Mouse (Mus musculus): ENCODE measurements around the gene Pla2g2f.

Gene Pla2g2f

DNA sequence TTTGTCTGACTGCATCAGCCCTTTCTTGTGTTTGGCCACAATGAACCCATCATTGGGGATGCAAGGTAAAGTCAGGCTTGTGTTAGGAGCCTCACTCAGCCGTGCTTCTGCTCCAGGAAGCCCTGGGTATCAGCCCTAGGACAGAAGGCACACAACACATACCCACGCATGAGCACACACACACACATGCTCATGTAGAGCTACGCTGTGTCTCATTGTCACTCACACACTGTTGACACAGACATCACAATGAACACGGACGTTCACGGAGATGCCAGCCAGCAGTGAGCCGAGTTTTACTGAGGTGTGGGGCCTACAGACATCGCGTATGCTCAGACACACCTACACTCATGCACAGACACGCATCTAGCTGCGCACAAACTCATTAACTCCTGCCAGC, 1.4 kb downstream of the Pla2g2f start:
- no peak for DNase-seq

DNA sequence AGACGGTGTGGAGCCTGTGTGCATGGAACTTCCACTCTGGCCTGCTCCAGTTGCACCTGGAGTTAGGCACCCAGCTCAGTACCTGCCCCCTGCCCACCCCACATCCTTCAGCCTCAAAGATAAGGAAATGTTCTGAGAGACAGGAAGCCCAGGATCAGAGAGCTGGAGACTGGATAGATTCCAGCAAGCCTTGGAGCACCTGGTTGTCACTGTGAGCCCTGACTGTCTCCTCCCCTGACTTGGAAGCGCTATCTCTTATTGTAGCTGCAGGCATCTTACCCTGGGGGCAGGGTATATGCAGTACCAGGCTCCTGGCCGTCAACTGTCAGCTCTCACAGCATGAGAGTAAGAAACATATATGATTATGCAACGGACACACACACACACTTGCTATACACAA, 2.0 kb downstream of the Pla2g2f start:
- peak in 1 of 2 experiments; percentile 39 for DNase-seq

DNA sequence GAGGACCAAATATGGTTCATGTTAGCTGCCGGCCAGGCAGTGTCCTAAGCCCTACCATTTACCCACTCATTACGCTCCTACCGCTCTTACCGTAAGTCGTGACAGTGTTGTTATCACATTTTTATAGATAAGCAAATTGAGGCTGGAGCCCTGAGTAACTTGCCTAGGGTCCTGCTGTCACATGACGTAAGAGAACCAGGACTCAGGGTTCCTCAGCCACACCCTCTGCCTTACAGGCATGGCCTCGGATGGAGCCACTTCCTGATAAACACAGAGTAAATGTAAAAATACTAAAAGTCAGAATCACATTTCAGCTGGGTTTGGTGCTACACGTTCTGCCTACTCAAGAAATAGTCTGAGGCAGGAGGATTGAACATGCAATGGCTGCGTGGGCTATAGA, 3.0 kb downstream of the Pla2g2f start:
- DNase-seq = no peak

DNA sequence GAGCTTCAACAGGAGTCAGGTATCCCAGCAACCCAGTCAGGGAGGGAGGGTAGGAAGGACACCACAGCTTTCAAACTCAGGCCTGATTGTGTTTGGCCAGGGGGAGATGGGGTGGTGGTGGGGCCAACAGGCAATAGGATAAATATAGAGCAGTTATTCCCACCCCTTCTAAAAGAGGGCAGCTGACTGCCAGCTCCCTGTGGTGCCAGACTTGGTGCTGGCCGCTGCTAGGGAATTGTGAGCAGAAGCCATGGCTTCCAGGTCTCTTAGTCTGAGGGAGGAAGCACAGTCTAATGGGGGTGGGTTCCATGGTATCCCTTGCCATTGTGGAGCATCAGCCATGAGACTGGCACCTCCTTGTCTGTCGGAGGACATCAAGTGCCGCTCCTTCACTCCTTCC, 3.8 kb downstream of the Pla2g2f start:
- peak in 1 of 2 experiments; percentile 48 for DNase-seq

DNA sequence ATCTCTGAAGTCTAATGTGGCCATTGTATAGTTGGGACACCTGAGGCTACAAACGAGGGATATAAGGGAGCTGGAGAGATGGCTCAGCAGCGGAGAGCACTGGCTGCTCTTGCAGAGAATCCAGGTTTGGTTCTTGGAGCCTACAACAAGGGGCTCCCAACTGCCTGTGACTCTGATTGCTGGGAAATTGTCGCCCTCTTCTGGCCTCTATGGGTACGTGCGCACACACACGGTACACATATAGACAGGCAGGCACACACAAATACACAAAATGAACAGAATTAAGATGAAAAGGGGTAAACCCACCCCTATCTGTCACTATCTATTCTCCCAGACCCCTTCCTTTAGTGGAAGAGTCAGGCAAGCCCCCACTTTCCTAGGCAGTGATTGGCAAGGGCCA, 4.8 kb downstream of the Pla2g2f start:
- DNase-seq = no peak

DNA sequence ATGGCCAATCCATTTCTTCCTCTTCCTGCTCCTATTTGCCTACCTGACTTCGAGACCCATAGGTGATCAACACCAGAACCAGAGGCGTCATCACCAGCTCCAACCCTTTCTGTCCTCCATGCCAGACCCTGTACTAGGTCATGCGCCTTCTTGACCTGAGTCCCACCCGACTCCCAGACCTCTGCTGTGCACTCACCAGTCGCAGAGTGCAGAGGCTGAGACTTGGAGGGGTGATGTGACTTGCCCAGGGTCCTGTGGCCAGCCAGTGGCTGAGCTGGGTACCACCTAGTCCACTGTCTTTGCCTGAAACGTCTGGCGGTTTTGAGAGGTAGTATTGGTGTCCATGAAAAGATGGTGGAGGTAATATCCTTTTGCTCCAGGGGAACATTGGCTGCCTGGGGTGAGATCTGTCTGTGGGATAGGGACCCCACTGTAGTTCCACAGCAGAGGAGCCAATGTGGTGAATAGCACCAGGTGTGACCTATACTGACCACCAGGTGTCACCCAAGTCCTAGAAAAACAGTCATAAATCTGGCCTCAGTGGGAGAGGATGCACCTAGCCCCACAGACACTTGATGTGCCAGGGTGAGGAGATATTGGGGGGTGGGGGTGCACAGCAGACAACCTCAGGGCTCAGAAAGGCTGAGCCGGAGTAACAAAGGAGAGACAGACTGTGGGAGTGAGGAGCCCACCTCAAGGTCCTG, 8.9 kb downstream of the Pla2g2f start:
- peak; percentile 60 to 70 for DNase-seq

DNA sequence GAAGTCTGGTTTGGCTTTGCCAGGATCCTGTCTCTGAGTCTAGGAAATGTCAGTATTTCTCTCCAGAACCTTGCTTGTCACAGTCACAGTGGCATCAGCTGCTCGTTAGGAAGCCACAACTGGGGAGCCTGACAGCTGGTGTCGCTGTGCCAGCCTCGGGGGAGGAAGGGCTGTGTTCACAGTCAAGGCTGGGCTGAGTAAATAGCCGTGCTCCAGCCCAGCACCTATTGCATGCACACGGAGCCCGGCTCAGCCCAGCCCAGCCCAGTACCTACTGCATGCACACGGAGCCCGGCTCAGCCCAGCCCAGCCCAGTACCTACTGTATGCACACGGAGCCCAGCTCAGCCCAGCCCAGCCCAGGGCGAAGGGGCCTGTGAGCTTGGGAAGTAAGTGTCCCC, 9.6 kb downstream of the Pla2g2f start:
- no peak for DNase-seq

DNA sequence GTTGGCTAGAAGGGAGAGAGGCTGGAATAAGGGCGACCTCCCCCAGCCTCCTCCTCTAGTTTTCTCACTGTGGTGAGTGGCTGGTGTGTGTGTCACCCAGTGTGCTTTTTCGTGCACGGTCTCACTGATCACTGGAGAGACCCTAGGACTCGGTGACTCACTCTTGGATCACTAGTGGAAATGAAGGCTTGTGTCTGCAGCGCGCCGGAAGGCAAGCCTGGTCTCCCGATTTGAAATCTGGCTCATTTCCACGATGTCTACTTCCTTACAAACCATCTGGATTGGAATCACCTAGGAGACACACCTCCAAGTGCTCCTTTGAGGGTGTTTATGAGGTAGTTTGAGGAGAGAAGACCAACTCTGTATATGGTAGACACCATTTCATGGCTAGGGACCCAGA, 10.6 kb downstream of the Pla2g2f start:
- DNase-seq = no peak

DNA sequence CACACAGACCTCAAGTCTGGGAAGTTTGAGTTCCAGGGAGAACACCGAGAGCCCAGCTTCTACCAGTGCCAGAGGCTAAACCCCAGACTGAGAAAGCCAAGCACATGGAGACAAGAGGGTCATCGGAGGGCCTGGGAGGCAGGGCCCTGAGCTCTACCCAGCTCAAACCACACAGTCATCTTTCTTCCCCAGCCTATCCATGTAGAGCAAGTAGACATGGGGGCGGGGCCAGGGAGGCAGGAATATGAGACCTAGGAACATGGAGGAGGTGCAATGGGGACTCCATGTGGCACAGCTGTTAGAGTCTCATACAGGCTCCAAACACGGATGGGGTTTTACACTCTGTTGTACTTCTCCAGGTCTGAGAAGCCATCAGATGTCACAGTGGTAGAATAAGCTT, 11.5 kb downstream of the Pla2g2f start:
- no peak for DNase-seq

DNA sequence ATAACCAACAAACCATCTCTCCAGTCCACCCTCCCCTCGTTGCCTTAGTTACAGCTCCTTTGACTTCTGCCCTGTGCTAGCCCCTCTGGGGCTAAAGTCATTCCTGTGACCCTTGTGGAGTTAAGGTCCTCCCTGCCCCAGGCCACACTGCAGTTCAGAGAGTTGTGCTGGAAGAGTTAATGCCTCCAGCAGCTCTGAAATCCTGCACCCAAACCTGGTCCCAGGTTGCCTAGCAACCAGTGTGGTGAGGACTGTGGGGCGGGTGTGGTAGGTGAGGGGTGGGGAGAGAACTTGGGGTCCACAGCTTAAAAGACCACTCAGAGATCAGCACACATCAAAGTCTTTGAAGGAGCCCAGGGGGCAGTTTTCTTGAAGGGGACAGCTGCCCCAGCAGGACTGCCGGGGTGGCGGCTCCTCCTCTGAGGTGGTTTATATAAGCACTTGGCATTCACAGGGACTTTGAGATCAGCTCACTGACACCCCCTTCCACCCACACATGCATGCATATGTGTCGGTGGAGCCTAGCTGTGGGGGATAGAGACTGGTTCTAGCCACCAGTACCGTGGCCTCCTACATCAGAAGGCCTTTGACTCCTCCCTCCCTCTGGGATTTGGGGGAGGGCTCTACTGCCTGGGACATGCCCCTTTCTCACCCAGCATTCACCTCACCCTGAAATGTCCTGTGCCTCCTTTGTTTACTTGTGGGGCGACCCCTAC, 18.1 kb downstream of the Pla2g2f start:
- DNase-seq = peak; percentile 37

DNA sequence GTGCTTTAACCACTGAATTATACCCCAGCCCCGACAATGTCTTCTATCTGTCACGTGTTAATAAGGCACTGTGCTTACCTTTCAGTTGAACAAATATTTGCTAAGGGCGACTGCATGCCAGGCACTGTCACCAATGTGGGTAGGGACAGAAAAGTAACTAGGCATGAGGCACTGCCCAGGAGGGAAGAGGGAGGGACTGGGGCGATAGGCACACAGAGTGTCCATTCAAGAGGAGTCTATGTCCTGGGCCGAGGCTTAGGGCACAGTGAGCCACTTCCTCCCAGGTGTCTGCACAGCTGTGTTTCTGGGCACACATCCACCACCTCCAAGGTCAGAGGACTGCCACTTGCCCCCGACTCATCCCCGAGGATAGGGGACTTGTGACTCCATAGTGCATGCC, 20.4 kb downstream of the Pla2g2f start, which contains the start of gene Ubxn10:
TSS of gene Ubxn10 (minus strand) at position 137 of the 400 bp plus-strand sequence.
- no peak for DNase-seq

DNA sequence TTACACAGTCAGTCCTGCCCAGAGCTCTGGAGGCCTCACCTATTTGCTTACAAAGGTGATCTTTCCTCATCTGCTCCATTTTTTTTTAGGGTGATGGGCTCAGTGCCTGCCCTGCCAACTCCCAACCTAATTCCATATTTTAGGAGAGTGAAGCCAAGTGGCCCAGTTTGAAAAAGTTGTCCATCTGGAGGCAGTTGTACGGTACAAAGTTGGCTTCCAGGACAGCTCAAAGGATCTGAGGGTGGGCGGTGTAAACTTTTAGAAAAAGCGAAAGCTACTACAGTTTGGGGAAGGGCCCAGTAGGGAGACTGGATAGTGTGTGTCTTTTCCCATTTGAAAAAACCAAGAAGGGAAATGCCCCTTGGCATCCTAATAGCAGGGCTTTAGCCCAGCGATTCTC, 22.6 kb downstream of the Pla2g2f start:
- DNase-seq = no peak

DNA sequence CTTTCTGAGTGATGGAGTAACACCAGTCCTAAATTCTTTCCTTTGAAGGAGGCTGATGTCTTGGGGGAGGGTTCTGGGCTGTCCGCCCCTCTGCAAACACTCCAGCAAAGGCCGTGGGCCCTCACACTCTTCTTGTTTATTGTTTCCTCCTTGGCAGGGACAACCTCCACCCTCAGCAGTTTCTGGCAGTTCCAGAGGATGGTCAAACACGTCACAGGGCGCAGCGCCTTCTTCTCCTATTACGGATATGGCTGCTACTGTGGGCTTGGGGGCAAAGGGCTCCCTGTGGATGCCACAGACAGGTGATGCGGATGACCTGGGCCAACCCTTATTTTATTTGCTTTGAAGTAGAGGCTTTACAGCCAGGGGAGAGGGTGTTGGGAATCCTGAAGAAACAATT, 23.3 kb downstream of the Pla2g2f start:
- no peak for DNase-seq

DNA sequence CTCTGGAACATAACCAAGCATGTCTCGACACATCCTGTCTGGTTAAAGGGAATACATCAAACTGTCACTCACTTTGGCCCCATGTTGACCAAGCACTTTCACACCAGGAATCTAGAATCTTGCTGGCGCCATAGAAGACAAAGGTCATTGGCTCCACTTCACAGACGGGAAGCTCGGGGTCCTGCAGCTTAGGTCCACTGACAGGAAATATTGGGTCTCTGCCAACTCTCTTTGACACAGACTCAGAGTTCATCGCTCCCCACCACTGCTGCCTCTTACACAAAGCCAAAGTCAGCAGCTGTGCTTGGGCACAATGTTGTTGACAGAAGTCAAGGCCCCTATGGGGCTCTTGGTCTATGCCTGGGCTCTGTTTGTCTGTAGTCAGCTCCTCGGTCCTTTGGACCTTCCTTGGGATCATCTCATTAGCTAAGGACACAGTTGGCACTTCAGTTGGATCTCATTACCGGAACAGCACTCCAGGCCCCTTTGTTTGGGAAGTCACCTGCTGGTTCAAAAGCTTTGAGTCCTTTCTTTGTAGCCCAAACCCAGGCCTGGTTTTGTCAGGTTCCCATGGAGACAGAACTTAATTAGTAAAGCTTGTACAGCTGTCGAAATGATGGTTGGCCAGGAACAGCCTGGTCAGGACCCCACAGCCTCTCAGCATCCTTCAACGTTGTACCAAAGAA, 28.3 kb downstream of the Pla2g2f start:
- no peak for DNase-seq

DNA sequence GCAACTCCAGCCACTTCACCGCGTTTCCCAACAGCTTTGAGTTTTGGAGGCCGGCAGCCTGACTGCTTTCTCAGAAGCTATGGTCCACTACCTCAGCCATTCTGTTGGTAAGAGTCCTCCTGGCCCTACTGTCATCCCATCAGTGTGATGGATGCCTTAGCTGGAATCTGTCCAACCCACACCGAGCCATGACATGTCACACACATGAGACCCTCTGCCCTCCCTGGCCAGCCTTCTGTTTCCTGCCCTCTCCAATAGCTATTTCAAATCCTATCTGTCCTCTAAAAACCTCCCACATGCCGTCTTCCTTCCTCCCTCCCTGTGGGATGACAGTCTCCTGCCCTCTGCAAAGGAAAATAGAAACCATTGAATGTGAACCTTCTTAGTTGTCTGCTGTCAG, 31.7 kb downstream of the Pla2g2f start:
- DNase-seq = no peak

DNA sequence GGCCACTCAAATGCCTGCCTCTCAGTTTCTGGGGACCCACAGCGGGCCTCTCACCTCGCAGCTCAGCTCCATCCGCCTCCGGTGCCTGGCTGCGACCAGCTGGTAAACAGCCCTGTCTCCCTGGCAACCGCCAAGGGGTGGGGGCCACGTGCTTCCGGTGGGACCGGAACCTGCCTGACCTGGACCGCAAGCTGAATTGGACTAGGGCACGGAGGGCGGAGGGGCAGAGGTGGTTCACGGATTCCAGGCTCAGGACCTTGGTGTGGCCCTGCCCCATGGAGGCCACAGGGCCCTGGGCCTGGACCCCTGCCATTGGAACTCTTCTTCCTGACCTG, 32.3 kb downstream of the Pla2g2f start:
- DNase-seq = peak; percentile 53 to 68

DNA sequence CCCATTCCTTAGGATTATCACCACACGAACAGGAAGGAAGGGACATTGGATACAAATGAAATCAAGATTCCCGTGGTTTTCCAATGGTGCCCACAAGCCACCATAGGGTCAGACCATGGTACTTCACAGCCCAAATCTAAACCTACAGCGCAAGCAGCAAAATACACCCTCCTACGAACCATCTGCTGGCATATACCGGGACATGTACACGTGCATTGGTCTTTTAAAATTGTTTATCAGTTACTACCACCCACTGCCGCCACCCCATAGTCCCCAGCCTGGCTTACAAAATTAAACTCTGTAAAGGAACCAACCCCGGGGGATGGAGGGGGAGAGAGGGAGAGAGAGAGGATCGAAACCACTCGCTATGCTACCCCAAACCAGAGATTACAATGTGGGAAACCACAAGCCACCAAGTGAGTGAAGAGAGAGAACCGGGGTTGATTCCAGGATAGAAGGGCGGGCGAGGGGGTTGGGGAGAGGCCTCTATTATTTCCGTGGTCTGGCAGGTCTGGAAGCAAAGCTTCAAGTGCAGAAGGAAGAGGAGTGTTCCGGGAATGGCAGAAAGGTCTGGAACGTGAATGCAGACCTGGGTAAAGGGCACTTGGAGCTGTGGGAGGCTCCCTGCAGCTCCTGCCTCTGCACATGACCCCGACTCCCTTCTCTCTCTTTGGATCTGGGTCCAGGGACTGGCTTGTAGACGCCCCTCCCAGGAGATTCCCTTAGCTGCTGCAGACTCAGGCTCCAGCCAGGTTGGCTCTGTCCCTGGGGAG, 32.9 kb downstream of the Pla2g2f start, which contains the start of gene Pla2g2c:
TSS of gene Pla2g2c (plus strand) at position 439 of the 773 bp plus-strand sequence.
- DNase-seq = no peak

DNA sequence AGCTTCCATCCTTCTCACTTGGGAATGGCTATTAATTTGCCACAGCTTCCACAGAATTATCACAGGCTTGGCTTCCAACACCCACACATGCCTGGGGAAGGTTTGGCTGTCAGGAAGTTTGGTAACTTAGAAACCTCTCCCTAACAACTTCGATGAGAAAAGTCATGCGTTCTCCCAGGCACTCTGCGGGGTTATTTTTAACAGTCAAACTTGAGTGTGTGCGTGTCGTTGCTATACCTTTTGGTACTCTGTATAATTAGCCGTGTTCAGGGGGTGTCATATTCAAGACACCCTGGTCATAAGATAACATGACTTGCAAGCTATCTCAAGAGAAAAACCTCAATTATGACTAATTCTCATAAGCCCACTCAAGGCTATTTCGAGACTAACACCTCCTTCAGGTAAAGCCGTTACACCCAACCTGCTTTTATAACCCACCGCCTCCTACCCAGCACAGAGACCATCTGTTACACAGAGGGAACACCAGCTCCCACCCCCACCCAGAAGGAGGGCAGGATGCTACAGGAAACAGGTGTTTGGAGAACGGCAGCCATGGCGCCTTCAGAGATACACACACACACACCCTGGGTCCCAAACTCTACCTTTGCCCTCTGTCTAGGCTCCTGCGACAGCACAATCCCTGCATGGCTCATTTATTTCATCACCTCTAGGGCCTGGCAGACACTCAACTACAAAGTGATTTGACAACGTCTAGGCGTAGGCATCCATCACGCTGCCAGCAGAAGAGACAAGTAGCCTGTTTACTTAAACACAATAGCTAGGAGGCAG, 33.7 kb downstream of the Pla2g2f start:
- DNase-seq = no peak

DNA sequence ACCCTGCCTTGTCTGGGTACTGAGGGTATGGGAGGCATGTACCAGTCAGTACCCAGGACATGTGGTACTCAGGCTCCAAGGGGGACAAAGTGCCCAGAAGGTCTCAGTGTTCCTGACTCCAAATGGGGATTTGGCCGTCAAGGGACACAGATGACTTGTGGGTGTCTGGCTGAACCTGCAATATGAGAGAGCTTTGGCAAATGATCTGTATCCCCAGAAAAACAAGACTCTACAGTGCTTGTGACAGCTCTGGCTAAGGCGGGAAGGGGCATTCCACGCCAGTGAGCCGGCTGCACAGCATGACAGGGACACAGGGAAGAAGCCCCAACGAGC, 38.2 kb downstream of the Pla2g2f start:
- no peak for DNase-seq

DNA sequence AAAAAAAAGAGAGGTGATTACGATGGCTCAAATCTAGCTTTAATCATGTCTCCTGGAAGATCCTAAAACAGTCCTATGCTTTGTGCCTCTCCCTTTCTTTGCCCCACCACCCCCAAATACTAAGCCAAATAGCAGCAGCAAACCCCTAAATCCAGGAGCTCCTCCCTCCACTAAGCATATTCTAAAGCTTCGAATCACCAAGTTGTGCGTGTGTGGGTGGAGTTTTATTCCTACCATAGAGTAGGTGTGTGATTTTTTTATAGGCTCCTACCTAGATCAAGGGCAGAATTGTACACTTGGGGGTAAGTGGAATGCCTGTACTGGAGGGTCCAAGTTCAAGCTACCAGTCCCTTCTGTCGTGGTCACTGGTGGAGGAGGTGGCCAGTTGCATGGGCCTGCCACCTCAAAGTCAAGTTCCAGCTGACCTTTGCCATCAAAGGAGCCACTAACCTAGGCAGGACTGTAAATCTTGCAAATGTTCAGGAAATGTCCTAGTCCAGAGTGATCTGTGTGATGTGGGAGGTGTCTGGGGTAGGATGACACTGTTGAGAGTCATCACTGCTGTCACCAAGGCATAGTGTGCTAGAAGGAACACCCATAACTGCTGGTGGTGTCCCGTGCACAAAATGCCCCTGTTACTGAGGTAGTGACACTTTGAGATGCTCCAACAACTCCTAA, 38.7 kb downstream of the Pla2g2f start:
- DNase-seq = no peak

DNA sequence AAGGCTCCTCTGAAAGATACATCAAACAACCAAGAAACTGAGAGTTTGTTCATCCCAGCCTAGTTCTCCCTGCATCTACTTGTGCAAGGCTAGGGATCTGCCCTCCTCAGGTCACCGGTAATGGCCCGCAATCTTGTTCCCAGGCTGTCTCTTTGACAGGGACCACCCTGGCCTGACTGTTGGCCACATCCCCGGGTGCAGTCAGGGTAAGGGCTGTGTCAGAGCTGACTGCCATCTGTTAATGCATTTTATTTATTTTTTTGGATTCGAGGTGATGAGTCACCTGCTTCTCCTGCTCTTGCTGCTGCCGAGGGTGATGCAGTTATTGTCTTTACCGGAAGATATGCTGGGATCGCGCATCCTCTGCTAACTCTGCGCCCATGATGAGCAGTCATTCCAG, 40.7 kb downstream of the Pla2g2f start:
- peak; percentile 50 to 59 for DNase-seq

DNA sequence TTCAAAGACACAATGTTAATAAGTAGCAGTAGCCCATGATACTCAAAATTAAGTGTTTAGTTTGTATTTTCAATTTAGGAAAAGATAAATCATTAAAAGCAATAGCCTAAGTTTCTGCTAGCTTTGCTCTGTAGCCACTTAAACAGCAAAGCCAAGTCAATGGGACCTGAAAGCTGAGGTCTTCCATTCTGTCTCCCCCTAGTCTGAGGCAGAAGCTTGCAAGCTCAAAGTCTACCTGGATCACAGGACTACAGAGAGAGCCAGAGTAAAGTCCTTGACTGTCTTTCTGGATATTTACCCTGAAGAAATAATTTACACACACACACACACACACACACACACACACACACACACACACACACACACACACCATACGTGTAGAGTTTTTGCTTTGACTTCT, 43.2 kb downstream of the Pla2g2f start:
- DNase-seq = no peak

All from cerebellum, postnatal 25 days (tissue).